Mouse (Mus musculus): Measurements from ENCODE around the gene Fpr-rs4.
"Not testable (repeated sequence)": the region's sequence is repeated elsewhere in the genome, so short reads cannot be mapped to it uniquely, and the experiment has no call there.

Gene Fpr-rs4

GRCm38 (mm10) chr17:18021433-18021832 lies at the start of gene Fpr-rs4:
Gene Fpr-rs4 (plus strand): TSS chr17:18021733.
- DNase-seq (ENCODE audit: low spot score in 2 of 2), result no peak

- DNase-seq (ENCODE audit: low spot score in 2 of 2), result no peak
These were observed 48.1 kb upstream of the Fpr-rs4 start for GRCm38 (mm10) chr17:17973443-17973842.

- DNase-seq (ENCODE audit: low spot score in 2 of 2), result not testable (repeated sequence)
These were observed 40.3 kb upstream of the Fpr-rs4 start for GRCm38 (mm10) chr17:17981232-17981631.

- no peak for DNase-seq (ENCODE audit: low spot score in 2 of 2)
These were observed 16.8 kb upstream of the Fpr-rs4 start for GRCm38 (mm10) chr17:18004752-18005151.

GRCm38 (mm10) chr17:18049124-18049523 lies 27.6 kb downstream of the Fpr-rs4 start, which contains the start of gene Vmn2r124:
Gene Vmn2r124 (plus strand): TSS chr17:18049424.
- DNase-seq (ENCODE audit: low spot score in 2 of 2), result no peak
